Mouse (Mus musculus) v-Abl transformed pro-B cells (cell line): ENCODE results near the gene Paqr7.
"Not testable (repeated sequence)": the region's sequence is repeated elsewhere in the genome, so short reads cannot be mapped to it uniquely, and the experiment has no call there.

ENCODE experiments used
- in situ Hi-C, 2 experiments: fragments of 400-800 bp; cut with MboI; formaldehyde crosslinking; loops; one replicate each; pipeline ENCODE4 v1.15.1; 2025; ENCODE audit not compliant: unreplicated experiment in 2 of 2

Paqr7 gene

GRCm38 (mm10) chr4:134471469-134471868, 25.0 kb upstream of the Paqr7 start:
- in situ Hi-C loops, result no loop called here

- in situ Hi-C loops, result no loop called here
These were observed 22.7 kb upstream of the Paqr7 start for GRCm38 (mm10) chr4:134473764-134474163.

GRCm38 (mm10) chr4:134474240-134474639, 22.3 kb upstream of the Paqr7 start:
- in situ Hi-C loops, result no loop called here

GRCm38 (mm10) chr4:134476899-134477298, 19.6 kb upstream of the Paqr7 start:
- in situ Hi-C loops, result loop anchor here (5.0 kb wide), 2 partner anchors 80 to 85 kb away; partner anchors contain the start of gene Pafah2 (in 1 of the 2)

GRCm38 (mm10) chr4:134478031-134478430, 18.5 kb upstream of the Paqr7 start:
- in situ Hi-C loops, result loop anchor here (5.0 kb wide), 2 partner anchors 81 to 86 kb away; partner anchors contain the start of gene Pafah2 (in 1 of the 2)

GRCm38 (mm10) chr4:134479839-134480238, 16.7 kb upstream of the Paqr7 start:
- in situ Hi-C loops, result loop anchor here (5.0 kb wide), 2 partner anchors 83 to 88 kb away; partner anchors contain the start of gene Pafah2 (in 1 of the 2)

GRCm38 (mm10) chr4:134480864-134481263, 15.6 kb upstream of the Paqr7 start:
- in situ Hi-C loops, result no loop called here

GRCm38 (mm10) chr4:134481270-134481669, 15.2 kb upstream of the Paqr7 start:
- in situ Hi-C loops, result no loop called here

- in situ Hi-C loops, result no loop called here
These were observed 14.1 kb upstream of the Paqr7 start for GRCm38 (mm10) chr4:134482442-134482841.

GRCm38 (mm10) chr4:134483078-134483688, 13.3 kb upstream of the Paqr7 start:
- in situ Hi-C loops, result no loop called here

- in situ Hi-C loops, result no loop called here
These were observed 12.8 kb upstream of the Paqr7 start for GRCm38 (mm10) chr4:134483696-134484095.

- in situ Hi-C loops, result no loop called here
These were observed 12.3 kb upstream of the Paqr7 start for GRCm38 (mm10) chr4:134484231-134484630.

GRCm38 (mm10) chr4:134485151-134485900, 11.2 kb upstream of the Paqr7 start:
- in situ Hi-C loops, result no loop called here

- in situ Hi-C loops, result no loop called here
These were observed 8.3 kb upstream of the Paqr7 start for GRCm38 (mm10) chr4:134488211-134488610.

GRCm38 (mm10) chr4:134489986-134490665, 6.4 kb upstream of the Paqr7 start:
- in situ Hi-C loops, result no loop called here

- in situ Hi-C loops, result no loop called here
These were observed 4.8 kb upstream of the Paqr7 start for GRCm38 (mm10) chr4:134491716-134492115.

GRCm38 (mm10) chr4:134494161-134494560, 2.3 kb upstream of the Paqr7 start:
- in situ Hi-C loops, result not testable (repeated sequence)

- in situ Hi-C loops, result no loop called here
These were observed 1.5 kb upstream of the Paqr7 start for GRCm38 (mm10) chr4:134494780-134495545.

- in situ Hi-C loops, result no loop called here
These were observed 962 bp upstream of the Paqr7 start for GRCm38 (mm10) chr4:134495546-134495923.

- in situ Hi-C loops, result no loop called here
These were observed 726 bp downstream of the Paqr7 start for GRCm38 (mm10) chr4:134497223-134497622.
